Mouse (Mus musculus): ENCODE data around the gene Sqor. TPM values are rescaled to one million over a fixed set of nuclear protein-coding genes. Genes with fewer than 3 reads are reported as not detected.

The Sqor gene
- 25.2 TPM for polyA plus RNA-seq (2014; fragmentation: Illumina TruSeq; extraction: RNeasy Lipid Tissue Mini Kit (QIAGEN cat#74804))

GRCm38 (mm10) chr2:122765071-122765793, at the start of gene Sqor:
Sqor (plus strand) TSS chr2:122765237.

GRCm38 (mm10) chr2:122737894-122738830, 26.9 kb upstream of the Sqor start, which contains the start of gene Bloc1s6:
Bloc1s6 (plus strand) TSS chr2:122738503.

Other genes with a start within 250 kb of the Sqor start
- 83.0 TPM for gene Gatm, start 153.9 kb upstream of the Sqor start, polyA plus RNA-seq (2014; fragmentation: Illumina TruSeq; extraction: RNeasy Lipid Tissue Mini Kit (QIAGEN cat#74804))
- 0.91 TPM for gene AA467197, start 128.3 kb upstream of the Sqor start, polyA plus RNA-seq (2014; fragmentation: Illumina TruSeq; extraction: RNeasy Lipid Tissue Mini Kit (QIAGEN cat#74804))
- gene Slc30a4, start 62.6 kb upstream of the Sqor start, polyA plus RNA-seq (2014; fragmentation: Illumina TruSeq; extraction: RNeasy Lipid Tissue Mini Kit (QIAGEN cat#74804)) = 109 TPM
- 45.7 TPM for gene Bloc1s6, start 26.7 kb upstream of the Sqor start, polyA plus RNA-seq (2014; fragmentation: Illumina TruSeq; extraction: RNeasy Lipid Tissue Mini Kit (QIAGEN cat#74804))

Measured in ovary, adult 10 weeks (tissue).